In genomic region chr12:39493114-39493513, GRCm38 (mm10) we compare ENCODE assay signal across 14 mouse cellular contexts.
DNase-seq lines count a peak whose midpoint lies in the region; ATAC-seq and TF ChIP-seq lines count a peak whose summit lies in the region.
"Had no signal": no experiment of that assay in that cellular context is flagged by ENCODE, and none has a peak within 500 bp of the region (broad histone marks: within the 10 kb centered on the region; RNA-seq: fewer than 3 reads in every experiment).

No protein-coding gene starts in this region.

- no peaks in the 10 kb centered on the region for H3K4me1 ChIP-seq in lung, embryonic 16.5 days (replicated peaks; ENCODE audit: control insufficient read depth, insufficient read depth, low read length)
- H3K4me1 ChIP-seq in thymus, adult 2 months (replicated peaks; ENCODE audit: control insufficient read depth, insufficient read depth, low read length) = no peaks in the 10 kb centered on the region
- H3K4me1 ChIP-seq: embryonic facial prominence, embryonic 13.5 days; forebrain, embryonic 13.5 days; hindbrain, embryonic 15.5 days had no signal

- H3K27ac ChIP-seq in lung, embryonic 16.5 days (ENCODE audit: low read length) = no peak overlapping the region
- no peak overlapping the region for H3K27ac ChIP-seq in thymus, adult 2 months (ENCODE audit: control insufficient read depth, insufficient read depth, low read length)
- H3K27ac ChIP-seq: embryonic facial prominence, embryonic 13.5 days; forebrain, embryonic 13.5 days; hindbrain, embryonic 15.5 days; liver, embryonic 14.5 days; stomach, postnatal 0 days had no signal

- no peaks in the 10 kb centered on the region for H3K9me3 ChIP-seq in lung, embryonic 16.5 days (ENCODE audit: control insufficient read depth, low read length)
- H3K9me3 ChIP-seq: embryonic facial prominence, embryonic 13.5 days; forebrain, embryonic 13.5 days; hindbrain, embryonic 15.5 days had no signal

- H3K9ac ChIP-seq in lung, embryonic 16.5 days (ENCODE audit: low read length) = no peak overlapping the region
- H3K9ac ChIP-seq: embryonic facial prominence, embryonic 13.5 days; forebrain, embryonic 13.5 days; hindbrain, embryonic 15.5 days; liver, embryonic 14.5 days had no signal

- no peaks in the 10 kb centered on the region for H3K36me3 ChIP-seq in lung, embryonic 16.5 days (ENCODE audit: control insufficient read depth, insufficient read depth, low read length)
- H3K36me3 ChIP-seq in thymus, adult 2 months (ENCODE audit: control insufficient read depth, insufficient read depth, low read length) = no peaks in the 10 kb centered on the region
- H3K36me3 ChIP-seq: embryonic facial prominence, embryonic 13.5 days; hindbrain, embryonic 15.5 days had no signal

- H3K4me3 ChIP-seq in lung, embryonic 16.5 days (ENCODE audit: low read length) = no peak overlapping the region
- H3K4me3 ChIP-seq in thymus, adult 2 months (ENCODE audit: control insufficient read depth, insufficient read depth, low read length) = no peak overlapping the region
- H3K4me3 ChIP-seq: embryonic facial prominence, embryonic 13.5 days; forebrain, embryonic 13.5 days; hindbrain, embryonic 15.5 days had no signal

- TF ChIP-seq POLR2A in thymus, adult 2 months (IDR thresholded peaks at IDR 0.05; ENCODE audit: control insufficient read depth, extremely low read depth, insufficient read depth, low read length, poor library complexity) = no peak

- peak; percentile 69; the same call in 1 of the 2 replicates for ATAC-seq in lung, embryonic 16.5 days (ENCODE audit: low read depth)

- no peaks in the 10 kb centered on the region for H3K27me3 ChIP-seq in lung, embryonic 16.5 days (ENCODE audit: control insufficient read depth, insufficient read depth, low read depth, low read length)
- no peaks in the 10 kb centered on the region for H3K27me3 ChIP-seq in thymus, adult 2 months (ENCODE audit: control insufficient read depth, insufficient read depth, low read length)
- H3K27me3 ChIP-seq: CH12.LX; embryonic facial prominence, embryonic 13.5 days; forebrain, embryonic 13.5 days; hindbrain, embryonic 15.5 days had no signal

- no peak for TF ChIP-seq CTCF in thymus, adult 2 months (IDR thresholded peaks at IDR 0.05; ENCODE audit: borderline replicate concordance, control insufficient read depth, extremely low read depth, insufficient read depth, low read length, poor library complexity)

- WGBS in lung, embryonic 16.5 days = 54% methylated on average over 8 of the region's 8 CpGs
- WGBS in thymus, adult 2 months = 92% methylated on average over 8 of the region's 8 CpGs

- no peak for DNase-seq in lung, postnatal 25 days (ENCODE audit: low spot score)
- DNase-seq in cerebellum, adult 9-10 months = peak; percentile 93
- DNase-seq in layer of hippocampus, adult 9-10 months (ENCODE audit: low spot score) = peak; percentile 12
- peak; percentile 37 for DNase-seq in right cerebral cortex, postnatal 4 days
- DNase-seq in ovary, postnatal 10 days (ENCODE audit: low spot score) = no peak
- no peak for DNase-seq in thymus, adult 2 months
- DNase-seq: spleen, adult 18-20 months had no signal

- H3K4me2 ChIP-seq in lung, embryonic 16.5 days (ENCODE audit: low read depth, low read length) = no peak overlapping the region
- H3K4me2 ChIP-seq: embryonic facial prominence, embryonic 13.5 days; forebrain, embryonic 13.5 days; hindbrain, embryonic 15.5 days had no signal

Comparison
In these comparisons a context has a peak if more than half of its experiments do, and no peak if none do; other contexts are left out.
1. DNase-seq: peak in cerebellum, adult 9-10 months (single experiment), layer of hippocampus, adult 9-10 months (single experiment) and right cerebral cortex, postnatal 4 days (single experiment); none in lung, postnatal 25 days (single experiment), ovary, postnatal 10 days (single experiment) and thymus, adult 2 months (single experiment).